Mouse (Mus musculus): Measurements from ENCODE around the gene Mrpl51.
A peak's percentile ranks its signal among the peaks of the same experiment; 100 is the strongest.
"Not testable (repeated sequence)": the region's sequence is repeated elsewhere in the genome, so short reads cannot be mapped to it uniquely, and the experiment has no call there.

Mrpl51 gene

GRCm38 (mm10) chr6:125160558-125160853, 31.1 kb upstream of the Mrpl51 start:
- no peak for DNase-seq

GRCm38 (mm10) chr6:125160854-125161760, 30.5 kb upstream of the Mrpl51 start:
- DNase-seq: peak in 1 of 2 experiments; percentile 37

GRCm38 (mm10) chr6:125161971-125162370, 29.6 kb upstream of the Mrpl51 start:
- peak; percentile 65 to 74 for DNase-seq

- DNase-seq: not testable (repeated sequence)
These were observed 28.8 kb upstream of the Mrpl51 start for GRCm38 (mm10) chr6:125162615-125163305.

GRCm38 (mm10) chr6:125163801-125164657, 27.6 kb upstream of the Mrpl51 start:
- DNase-seq: no peak

GRCm38 (mm10) chr6:125164672-125165327, 26.8 kb upstream of the Mrpl51 start:
- peak; percentile 56 to 69 for DNase-seq

- peak; percentile 98 for DNase-seq
These were observed 26.2 kb upstream of the Mrpl51 start for GRCm38 (mm10) chr6:125165328-125165891.

- peak; percentile 81 to 90 for DNase-seq
These were observed 25.4 kb upstream of the Mrpl51 start, which contains the start of gene Gapdh for GRCm38 (mm10) chr6:125166051-125166751. Gapdh (minus strand) TSS chr6:125166467.

- peak; percentile 57 to 58 for DNase-seq
These were observed 24.5 kb upstream of the Mrpl51 start for GRCm38 (mm10) chr6:125166861-125167650.

GRCm38 (mm10) chr6:125168086-125168485, 23.5 kb upstream of the Mrpl51 start:
- DNase-seq: no peak

- no peak for DNase-seq
These were observed 21.4 kb upstream of the Mrpl51 start for GRCm38 (mm10) chr6:125170194-125170593.

- no peak for DNase-seq
These were observed 19.1 kb upstream of the Mrpl51 start for GRCm38 (mm10) chr6:125172474-125172873.

GRCm38 (mm10) chr6:125173256-125173655, 18.3 kb upstream of the Mrpl51 start:
- no peak for DNase-seq

GRCm38 (mm10) chr6:125175469-125175868, 16.1 kb upstream of the Mrpl51 start:
- no peak for DNase-seq

GRCm38 (mm10) chr6:125179601-125180000, 12.0 kb upstream of the Mrpl51 start:
- DNase-seq: no peak

GRCm38 (mm10) chr6:125182133-125182532, 9.5 kb upstream of the Mrpl51 start:
- no peak for DNase-seq

- no peak for DNase-seq
These were observed 5.4 kb upstream of the Mrpl51 start for GRCm38 (mm10) chr6:125186203-125186602.

- no peak for DNase-seq
These were observed 785 bp upstream of the Mrpl51 start for GRCm38 (mm10) chr6:125190816-125191215.

- peak; percentile 94 to 96 for DNase-seq
These were observed 564 bp downstream of the Mrpl51 start for GRCm38 (mm10) chr6:125192016-125192714.

GRCm38 (mm10) chr6:125192841-125193240, 1.2 kb downstream of the Mrpl51 start:
- DNase-seq: no peak

Measured in cerebellum, adult 18-20 months (tissue).